Mouse (Mus musculus): Measurements from ENCODE around the gene Gm11114. TPM values are rescaled to one million over a fixed set of nuclear protein-coding genes. Genes with fewer than 3 reads are reported as not detected.

Gm11114 gene
- polyA plus RNA-seq, 1 experiment: not detected

- Histone ChIP-seq H3K4me1 (ENCODE audit: control insufficient read depth, insufficient read depth, low read length) (no peaks in the 10 kb centered on the region), H3K9ac (ENCODE audit: low read depth, poor library complexity, severe bottlenecking) (no peak overlapping the region), H3K27me3 (ENCODE audit: control insufficient read depth, insufficient read depth, low read length, poor library complexity, severe bottlenecking) (no peaks in the 10 kb centered on the region), H3K4me3 (ENCODE audit: low read depth, low read length) (no peak overlapping the region), H3K27ac (ENCODE audit: insufficient read depth, low read length) (no peak overlapping the region), H3K36me3 (ENCODE audit: control insufficient read depth, insufficient read depth, low read length, poor library complexity, severe bottlenecking) (no peaks in the 10 kb centered on the region), H3K9me3 (replicated peaks; ENCODE audit: control insufficient read depth, insufficient read depth, low read length, poor library complexity, severe bottlenecking) (no peaks in the 10 kb centered on the region)
- TF ChIP-seq CTCF (IDR thresholded peaks at IDR 0.05; ENCODE audit: low read depth, low read length) (no peak), POLR2A (IDR thresholded peaks at IDR 0.05; ENCODE audit: insufficient read depth, low read length) (no peak), EP300 (IDR thresholded peaks at IDR 0.05; ENCODE audit: insufficient read depth, low read depth, low read length) (no peak)
These were observed 7.8 kb downstream of the Gm11114 start for GRCm38 (mm10) chr9:85320167-85320951.

GRCm38 (mm10) chr9:85324158-85324875 lies 11.7 kb downstream of the Gm11114 start:
- Histone ChIP-seq H3K9me3 (replicated peaks; ENCODE audit: control insufficient read depth, insufficient read depth, low read length, poor library complexity, severe bottlenecking) (no peaks in the 10 kb centered on the region), H3K36me3 (ENCODE audit: control insufficient read depth, insufficient read depth, low read length, poor library complexity, severe bottlenecking) (no peaks in the 10 kb centered on the region), H3K9ac (ENCODE audit: low read depth, poor library complexity, severe bottlenecking) (no peak overlapping the region), H3K27me3 (ENCODE audit: control insufficient read depth, insufficient read depth, low read length, poor library complexity, severe bottlenecking) (peaks cover 2% of the 10 kb centered on the region; the same call in 1 of the 2 replicates), H3K4me1 (ENCODE audit: control insufficient read depth, insufficient read depth, low read length) (no peaks in the 10 kb centered on the region), H3K27ac (ENCODE audit: insufficient read depth, low read length) (no peak overlapping the region), H3K4me3 (ENCODE audit: low read depth, low read length) (no peak overlapping the region)
- TF ChIP-seq POLR2A (IDR thresholded peaks at IDR 0.05; ENCODE audit: insufficient read depth, low read length): no peak
- no peak for TF ChIP-seq CTCF (IDR thresholded peaks at IDR 0.05; ENCODE audit: low read depth, low read length)
- TF ChIP-seq EP300 (IDR thresholded peaks at IDR 0.05; ENCODE audit: insufficient read depth, low read depth, low read length): no peak

- H3K4me3 ChIP-seq (ENCODE audit: low read depth, low read length): no peak overlapping the region
- H3K27ac ChIP-seq (ENCODE audit: insufficient read depth, low read length): no peak overlapping the region
- no peak overlapping the region for H3K9ac ChIP-seq (ENCODE audit: low read depth, poor library complexity, severe bottlenecking)
- no peaks in the 10 kb centered on the region for H3K4me1 ChIP-seq (ENCODE audit: control insufficient read depth, insufficient read depth, low read length)
- H3K27me3 ChIP-seq (ENCODE audit: control insufficient read depth, insufficient read depth, low read length, poor library complexity, severe bottlenecking): peaks cover 2% of the 10 kb centered on the region; the same call in 1 of the 2 replicates
- no peaks in the 10 kb centered on the region for H3K36me3 ChIP-seq (ENCODE audit: control insufficient read depth, insufficient read depth, low read length, poor library complexity, severe bottlenecking)
- no peaks in the 10 kb centered on the region for H3K9me3 ChIP-seq (replicated peaks; ENCODE audit: control insufficient read depth, insufficient read depth, low read length, poor library complexity, severe bottlenecking)
- no peak for TF ChIP-seq CTCF (IDR thresholded peaks at IDR 0.05; ENCODE audit: low read depth, low read length)
- no peak for TF ChIP-seq EP300 (IDR thresholded peaks at IDR 0.05; ENCODE audit: insufficient read depth, low read depth, low read length)
- no peak for TF ChIP-seq POLR2A (IDR thresholded peaks at IDR 0.05; ENCODE audit: insufficient read depth, low read length)
These were observed 12.8 kb downstream of the Gm11114 start for GRCm38 (mm10) chr9:85325201-85325868.

- TF ChIP-seq POLR2A (IDR thresholded peaks at IDR 0.05; ENCODE audit: insufficient read depth, low read length) (no peak), EP300 (IDR thresholded peaks at IDR 0.05; ENCODE audit: insufficient read depth, low read depth, low read length) (no peak), CTCF (IDR thresholded peaks at IDR 0.05; ENCODE audit: low read depth, low read length) (no peak)
- H3K9ac ChIP-seq (ENCODE audit: low read depth, poor library complexity, severe bottlenecking): peak overlapping the region; percentile 71
- peaks cover 2% of the 10 kb centered on the region; the same call in 1 of the 2 replicates for H3K27me3 ChIP-seq (ENCODE audit: control insufficient read depth, insufficient read depth, low read length, poor library complexity, severe bottlenecking)
- no peaks in the 10 kb centered on the region for H3K36me3 ChIP-seq (ENCODE audit: control insufficient read depth, insufficient read depth, low read length, poor library complexity, severe bottlenecking)
- no peak overlapping the region for H3K27ac ChIP-seq (ENCODE audit: insufficient read depth, low read length)
- peak overlapping the region; percentile 85 for H3K4me3 ChIP-seq (ENCODE audit: low read depth, low read length)
- no peaks in the 10 kb centered on the region for H3K9me3 ChIP-seq (replicated peaks; ENCODE audit: control insufficient read depth, insufficient read depth, low read length, poor library complexity, severe bottlenecking)
- H3K4me1 ChIP-seq (ENCODE audit: control insufficient read depth, insufficient read depth, low read length): no peaks in the 10 kb centered on the region
These were observed 14.0 kb downstream of the Gm11114 start for GRCm38 (mm10) chr9:85326292-85327241.
